Mouse (Mus musculus): ENCODE results near the gene Sorcs1.

DNA sequence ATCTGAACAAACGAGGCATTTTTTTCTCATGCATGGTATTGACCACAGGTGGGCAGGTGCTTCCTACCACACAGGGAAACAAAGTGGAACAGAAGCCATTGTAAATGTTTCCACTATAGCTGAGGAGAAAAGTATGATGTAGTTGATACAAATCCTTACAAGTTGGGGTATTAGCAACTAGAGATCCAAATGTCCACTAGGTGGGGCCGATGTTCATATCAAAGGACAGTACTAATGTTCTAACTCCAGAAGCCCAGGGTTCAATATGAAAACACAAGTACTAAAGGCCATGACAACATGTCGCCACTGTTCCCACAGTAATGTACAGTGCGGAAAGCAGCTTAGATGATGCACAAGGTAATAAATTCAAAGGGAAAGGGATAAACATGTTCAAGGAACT, 506.6 kb downstream of the Sorcs1 start:
- TF ChIP-seq CTCF (IDR thresholded peaks at IDR 0.05; ENCODE audit: control insufficient read depth, insufficient read depth, insufficient read length) (no peak), FOSL1 (IDR thresholded peaks at IDR 0.05; ENCODE audit: insufficient read depth, low read length, poor library complexity, severe bottlenecking) (no peak), MAX (IDR thresholded peaks at IDR 0.05) (no peak)

Data from C2C12 (cell line).